Mouse (Mus musculus): Measurements from ENCODE around the gene Ankzf1.

DNA sequence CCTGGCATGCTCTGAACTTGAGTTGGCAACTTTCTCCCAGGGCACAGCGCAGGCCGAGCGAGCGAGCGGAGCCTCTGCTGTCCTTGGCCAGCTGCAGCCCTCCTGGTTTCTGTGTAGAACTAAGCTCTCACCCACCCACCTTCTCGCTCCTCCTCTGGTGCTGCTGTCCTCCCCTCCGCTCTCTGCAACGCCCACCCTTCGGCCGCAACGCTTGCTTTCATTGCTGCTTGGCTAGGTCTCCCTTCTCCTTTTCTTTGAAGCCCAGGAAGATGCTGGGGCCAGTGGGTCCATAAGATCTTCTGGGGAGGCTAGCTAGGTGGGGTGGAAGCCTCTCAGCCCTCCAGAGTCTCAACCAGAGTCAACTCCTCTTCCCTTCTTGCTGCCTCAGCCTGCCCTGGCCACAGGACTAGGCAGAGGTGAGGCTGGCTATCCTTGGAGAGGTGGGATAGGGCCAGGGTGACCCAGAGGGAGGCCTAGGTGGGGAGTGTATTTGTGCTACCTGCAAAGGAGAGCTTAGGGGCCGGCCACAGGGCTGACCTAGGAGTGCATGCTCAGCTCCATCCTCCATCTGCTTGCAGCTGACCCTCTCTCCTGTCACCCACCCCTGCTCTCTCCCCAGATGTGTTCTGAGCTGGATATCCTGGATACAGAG, 52.4 kb downstream of the Ankzf1 start:
- no peak for TF ChIP-seq POLR2A (IDR thresholded peaks at IDR 0.05; ENCODE audit: extremely low read depth, insufficient read depth, low read length)
- no peak for TF ChIP-seq CTCF (IDR thresholded peaks at IDR 0.05; ENCODE audit: extremely low read depth, insufficient read depth, low read length)
